Comparison of ENCODE assay signal across 8 mouse cellular contexts in genomic region chr10:81551597-81552102, GRCm38 (mm10). TPM values are rescaled to one million over a fixed set of nuclear protein-coding genes. Genes with fewer than 3 reads are reported as not detected.
A peak's percentile ranks its signal among the peaks of the same experiment; 100 is the strongest.
DNase-seq lines count a peak whose midpoint lies in the region; ATAC-seq and TF ChIP-seq lines count a peak whose summit lies in the region.

No protein-coding gene starts in this region.

- peak; percentile 93 for DNase-seq in brain, embryonic 14.5 days (ENCODE audit: low read depth)
- peak; percentile 84 for DNase-seq in fibroblast of lung, adult 2 months (ENCODE audit: low read depth)
- DNase-seq in kidney, postnatal 0 days (ENCODE audit: low spot score) = peak; percentile 97
- DNase-seq in liver, embryonic 11.5 days (ENCODE audit: low spot score) = peak; percentile 79
- peak; percentile 95 for DNase-seq in naive thymus-derived CD4-positive, alpha-beta T cell, adult 2 months (ENCODE audit: low read depth)

- peak; percentile 86 for TF ChIP-seq CTCF in brain, embryonic 14.5 days (IDR thresholded peaks at IDR 0.05; ENCODE audit: borderline replicate concordance, extremely low read depth, insufficient read depth, insufficient read length)
- peak; percentile 92 for TF ChIP-seq CTCF in kidney, postnatal 0 days (IDR thresholded peaks at IDR 0.05; ENCODE audit: low read depth)

- TF ChIP-seq POLR2A in brain, embryonic 14.5 days (IDR thresholded peaks at IDR 0.05; ENCODE audit: borderline replicate concordance, extremely low read depth, insufficient read depth, insufficient read length, poor library complexity, severe bottlenecking) = no peak

- no peak overlapping the region for H3K4me2 ChIP-seq in heart, embryonic 13.5 days
- no peak overlapping the region for H3K4me2 ChIP-seq in kidney, postnatal 0 days (ENCODE audit: low read length)
- H3K4me2 ChIP-seq in liver, embryonic 11.5 days = peak overlapping the region; percentile 33; the same call in 1 of the 2 replicates
- no peak overlapping the region for H3K4me2 ChIP-seq in stomach, embryonic 14.5 days (replicated peaks; ENCODE audit: low read depth, low read length)

- peak overlapping the region; percentile 51; the same call in 1 of the 2 replicates for H3K27ac ChIP-seq in heart, embryonic 13.5 days (replicated peaks)
- H3K27ac ChIP-seq in kidney, postnatal 0 days = peak overlapping the region; percentile 64; the same call in 1 of the 2 replicates
- no peak overlapping the region for H3K27ac ChIP-seq in liver, embryonic 11.5 days (ENCODE audit: low read depth, low read length)
- no peak overlapping the region; the same call in 1 of the 2 replicates for H3K27ac ChIP-seq in stomach, embryonic 14.5 days (ENCODE audit: low read length)

- no peak overlapping the region for H3K4me3 ChIP-seq in heart, embryonic 13.5 days
- H3K4me3 ChIP-seq in kidney, postnatal 0 days (replicated peaks; ENCODE audit: low read depth, low read length) = no peak overlapping the region
- no peak overlapping the region for H3K4me3 ChIP-seq in liver, embryonic 11.5 days (ENCODE audit: low read depth, low read length)
- no peak overlapping the region for H3K4me3 ChIP-seq in stomach, embryonic 14.5 days (ENCODE audit: low read depth, low read length)

- 4% methylated on average over 12 of the region's 12 CpGs for WGBS in heart, embryonic 13.5 days
- 3% methylated on average over 12 of the region's 12 CpGs for WGBS in kidney, postnatal 0 days
- 5% methylated on average over 12 of the region's 12 CpGs for WGBS in liver, embryonic 11.5 days
- WGBS in stomach, embryonic 14.5 days = 3% methylated on average over 12 of the region's 12 CpGs

- ATAC-seq in CD4-positive, CD25-positive, alpha-beta regulatory T cell, adult 4 months = peak; percentile 94
- peak; percentile 77 for ATAC-seq in heart, embryonic 13.5 days (ENCODE audit: extremely low read depth, insufficient number of reproducible peaks, low FRiP score, low TSS enrichment)
- peak; percentile 96 for ATAC-seq in kidney, postnatal 0 days (replicated peaks; ENCODE audit: low FRiP score, low read depth)
- ATAC-seq in liver, embryonic 11.5 days (replicated peaks; ENCODE audit: low FRiP score) = peak; percentile 53
- peak; percentile 91 for ATAC-seq in stomach, embryonic 14.5 days (ENCODE audit: insufficient number of reproducible peaks, insufficient read depth, low FRiP score, low read depth)

- H3K9me3 ChIP-seq in heart, embryonic 13.5 days = no peaks in the 10 kb centered on the region
- no peaks in the 10 kb centered on the region for H3K9me3 ChIP-seq in kidney, postnatal 0 days (replicated peaks; ENCODE audit: low read length)
- H3K9me3 ChIP-seq in liver, embryonic 11.5 days (ENCODE audit: control insufficient read depth, low read length) = no peaks in the 10 kb centered on the region
- H3K9me3 ChIP-seq in stomach, embryonic 14.5 days (ENCODE audit: control insufficient read depth, low read depth, low read length) = no peaks in the 10 kb centered on the region; the same call in 1 of the 2 replicates

- H3K4me1 ChIP-seq in heart, embryonic 13.5 days = peaks cover 7% of the 10 kb centered on the region
- no peaks in the 10 kb centered on the region for H3K4me1 ChIP-seq in kidney, postnatal 0 days (replicated peaks; ENCODE audit: insufficient read depth, low read length)
- H3K4me1 ChIP-seq in liver, embryonic 11.5 days (replicated peaks; ENCODE audit: control insufficient read depth, insufficient read depth, low read length) = peaks cover 13% of the 10 kb centered on the region
- H3K4me1 ChIP-seq in stomach, embryonic 14.5 days (ENCODE audit: control insufficient read depth, insufficient read depth, low read length) = peaks cover 2% of the 10 kb centered on the region; the same call in 1 of the 2 replicates

- no peaks in the 10 kb centered on the region for H3K27me3 ChIP-seq in heart, embryonic 13.5 days (replicated peaks)
- H3K27me3 ChIP-seq in kidney, postnatal 0 days (ENCODE audit: insufficient read depth, low read length) = no peaks in the 10 kb centered on the region
- no peaks in the 10 kb centered on the region for H3K27me3 ChIP-seq in liver, embryonic 11.5 days (replicated peaks; ENCODE audit: control insufficient read depth, insufficient read depth, low read length)
- H3K27me3 ChIP-seq in stomach, embryonic 14.5 days (ENCODE audit: control insufficient read depth, insufficient read depth, low read length) = no peaks in the 10 kb centered on the region

- H3K36me3 ChIP-seq in heart, embryonic 13.5 days = no peaks in the 10 kb centered on the region
- no peaks in the 10 kb centered on the region for H3K36me3 ChIP-seq in kidney, postnatal 0 days (ENCODE audit: insufficient read depth, low read length)
- no peaks in the 10 kb centered on the region for H3K36me3 ChIP-seq in liver, embryonic 11.5 days (ENCODE audit: control insufficient read depth, insufficient read depth, low read length)
- H3K36me3 ChIP-seq in stomach, embryonic 14.5 days (ENCODE audit: control insufficient read depth, insufficient read depth, low read length) = no peaks in the 10 kb centered on the region

- peak overlapping the region; percentile 54; the same call in 1 of the 2 replicates for H3K9ac ChIP-seq in heart, embryonic 13.5 days
- H3K9ac ChIP-seq in kidney, postnatal 0 days (ENCODE audit: low read depth, low read length) = no peak overlapping the region
- H3K9ac ChIP-seq in liver, embryonic 11.5 days (ENCODE audit: low read depth, low read length) = no peak overlapping the region
- H3K9ac ChIP-seq in stomach, embryonic 14.5 days (replicated peaks; ENCODE audit: low read depth, low read length) = no peak overlapping the region

RNA-seq across cellular contexts. Expression of gene Gna11, which starts 6.7 kb away (rescaled TPM):
- polyA plus RNA-seq in CD4-positive, CD25-positive, alpha-beta regulatory T cell, adult 4 months (2017; shearing (Covaris generic)) = 10 to 100 TPM; 28.5 to 42.5 TPM
- polyA plus RNA-seq in brain, embryonic 14.5 days (2012; rRNA removed) = 110 and 115 TPM in 2 replicates
- 59.0 and 62.7 TPM in 2 replicates for polyA plus RNA-seq in heart, embryonic 13.5 days (2015; fragmentation: Nextera tagmentation; extraction: Ambion mirVana)
- polyA plus RNA-seq in kidney, postnatal 0 days (2015; fragmentation: Nextera tagmentation; extraction: Ambion mirVana) = 69.5 and 72.3 TPM in 2 replicates
- polyA plus RNA-seq in liver, embryonic 11.5 days (2014; fragmentation: Nextera tagmentation; extraction: Ambion mirVana) = 46.4 and 47.0 TPM in 2 replicates
- 86.2 and 89.3 TPM in 2 replicates for polyA plus RNA-seq in stomach, embryonic 14.5 days (2014; fragmentation: Nextera tagmentation; extraction: Ambion mirVana)

RNA-seq across cellular contexts. Expression of gene Aes, which starts 7.6 kb away (rescaled TPM):
- polyA plus RNA-seq in CD4-positive, CD25-positive, alpha-beta regulatory T cell, adult 4 months (2017; shearing (Covaris generic)) = 100 to 1,000 TPM; 103 to 139 TPM
- 568 and 696 TPM in 2 replicates for polyA plus RNA-seq in brain, embryonic 14.5 days (2012; rRNA removed)
- polyA plus RNA-seq in heart, embryonic 13.5 days (2015; fragmentation: Nextera tagmentation; extraction: Ambion mirVana) = 629 and 649 TPM in 2 replicates
- polyA plus RNA-seq in kidney, postnatal 0 days (2015; fragmentation: Nextera tagmentation; extraction: Ambion mirVana) = 566 and 582 TPM in 2 replicates
- 213 and 229 TPM in 2 replicates for polyA plus RNA-seq in liver, embryonic 11.5 days (2014; fragmentation: Nextera tagmentation; extraction: Ambion mirVana)
- polyA plus RNA-seq in stomach, embryonic 14.5 days (2014; fragmentation: Nextera tagmentation; extraction: Ambion mirVana) = 363 and 388 TPM in 2 replicates

RNA-seq across cellular contexts. Expression of gene Tle2, which starts 22.7 kb away (rescaled TPM):
- polyA plus RNA-seq in CD4-positive, CD25-positive, alpha-beta regulatory T cell, adult 4 months (2017; shearing (Covaris generic)) = under 1 TPM in 1 of 2 experiments, not detected in 1; 0.78 TPM
- polyA plus RNA-seq in brain, embryonic 14.5 days (2012; rRNA removed) = 82.1 and 123 TPM in 2 replicates
- 23.4 and 26.4 TPM in 2 replicates for polyA plus RNA-seq in heart, embryonic 13.5 days (2015; fragmentation: Nextera tagmentation; extraction: Ambion mirVana)
- 29.2 and 30.8 TPM in 2 replicates for polyA plus RNA-seq in kidney, postnatal 0 days (2015; fragmentation: Nextera tagmentation; extraction: Ambion mirVana)
- 5.1 and 6.9 TPM in 2 replicates for polyA plus RNA-seq in liver, embryonic 11.5 days (2014; fragmentation: Nextera tagmentation; extraction: Ambion mirVana)
- 17.7 and 19.1 TPM in 2 replicates for polyA plus RNA-seq in stomach, embryonic 14.5 days (2014; fragmentation: Nextera tagmentation; extraction: Ambion mirVana)

RNA-seq across cellular contexts. Expression of gene Gna15, which starts 27.6 kb away (rescaled TPM):
- 10 to 100 TPM; 28.5 to 31.9 TPM for polyA plus RNA-seq in CD4-positive, CD25-positive, alpha-beta regulatory T cell, adult 4 months (2017; shearing (Covaris generic))
- polyA plus RNA-seq in brain, embryonic 14.5 days (2012; rRNA removed) = 0.95 and 1.1 TPM in 2 replicates
- 1.5 and 2.0 TPM in 2 replicates for polyA plus RNA-seq in heart, embryonic 13.5 days (2015; fragmentation: Nextera tagmentation; extraction: Ambion mirVana)
- polyA plus RNA-seq in kidney, postnatal 0 days (2015; fragmentation: Nextera tagmentation; extraction: Ambion mirVana) = 0.80 and 0.92 TPM in 2 replicates
- 10.1 and 11.3 TPM in 2 replicates for polyA plus RNA-seq in liver, embryonic 11.5 days (2014; fragmentation: Nextera tagmentation; extraction: Ambion mirVana)
- 3.6 and 7.4 TPM in 2 replicates for polyA plus RNA-seq in stomach, embryonic 14.5 days (2014; fragmentation: Nextera tagmentation; extraction: Ambion mirVana)

RNA-seq across cellular contexts. Expression of gene Tle6, which starts 49.2 kb away (rescaled TPM):
- 1 to 10 TPM in 1 of 2 experiments, not detected in 1; 2.8 TPM for polyA plus RNA-seq in CD4-positive, CD25-positive, alpha-beta regulatory T cell, adult 4 months (2017; shearing (Covaris generic))
- polyA plus RNA-seq in brain, embryonic 14.5 days (2012; rRNA removed) = 5.3 and 8.2 TPM in 2 replicates
- 30.1 and 30.4 TPM in 2 replicates for polyA plus RNA-seq in heart, embryonic 13.5 days (2015; fragmentation: Nextera tagmentation; extraction: Ambion mirVana)
- 7.3 and 9.4 TPM in 2 replicates for polyA plus RNA-seq in kidney, postnatal 0 days (2015; fragmentation: Nextera tagmentation; extraction: Ambion mirVana)
- polyA plus RNA-seq in liver, embryonic 11.5 days (2014; fragmentation: Nextera tagmentation; extraction: Ambion mirVana) = 13.2 and 16.7 TPM in 2 replicates
- polyA plus RNA-seq in stomach, embryonic 14.5 days (2014; fragmentation: Nextera tagmentation; extraction: Ambion mirVana) = 14.3 and 18.2 TPM in 2 replicates

Comparison
In these comparisons a context has a peak if more than half of its experiments do, and no peak if none do; other contexts are left out.
1. H3K27ac ChIP-seq: peak in heart, embryonic 13.5 days (single experiment) and kidney, postnatal 0 days (single experiment); none in liver, embryonic 11.5 days (single experiment) and stomach, embryonic 14.5 days (single experiment).
2. Peak in every context shown above with its lines, with median percentiles within 50 percentile points of each other: ATAC-seq and DNase-seq.